Mouse (Mus musculus): ENCODE measurements around the gene Gpr89.

GRCm38 (mm10) chr3:96847661-96848060 lies 57.5 kb downstream of the Gpr89 start:
- TF ChIP-seq CTCF (conservative IDR thresholded peaks at IDR 0.05; ENCODE audit: insufficient read depth, insufficient read length, low read depth, low read length), result no peak
- no peak for TF ChIP-seq POLR2A (IDR thresholded peaks at IDR 0.05; ENCODE audit: low read depth, low read length)
